Mouse (Mus musculus) lung, adult 2 months (tissue): Measurements from ENCODE around the gene Aebp2. TPM values are rescaled to one million over a fixed set of nuclear protein-coding genes. Genes with fewer than 3 reads are reported as not detected.

ENCODE experiments used
- DNase-seq: peaks from one replicate; pipeline ENCODE4 v3.0.0; 2022
- H3K4me1 ChIP-seq: fragments of 200-500 bp; 2 replicates; pipeline ENCODE4 v1.6.1; 2011; ENCODE audit warnings: low read length; ENCODE audit not compliant: control insufficient read depth, insufficient read depth
- H3K4me3 ChIP-seq: fragments of 200-500 bp; replicated peaks from 2 replicates; pipeline ENCODE3; 2011; ENCODE audit warnings: low read depth, mild to moderate bottlenecking, control low read depth, low read length; ENCODE audit errors: extremely low read depth
- CTCF ChIP-seq: fragments of 200-500 bp; IDR thresholded peaks from 2 replicates; pipeline ENCODE4 v1.5.1; 2011; ENCODE audit warnings: mild to moderate bottlenecking, low read length, control low read depth; ENCODE audit not compliant: insufficient read depth
- POLR2A ChIP-seq: fragments of 200-500 bp; IDR thresholded peaks from 2 replicates; pipeline ENCODE4 v1.6.1; 2011; ENCODE audit warnings: low read depth, mild to moderate bottlenecking, control low read depth, low read length, borderline replicate concordance; ENCODE audit errors: extremely low read depth
- WGBS: fragments of 180-500 bp; shearing (Covaris S2); methylation state at CpG from one replicate; pipeline ENCODE4 v1.1.7; 2018; 5-methylcytosine and 5-hydroxymethylcytosine counted together
- polyA plus RNA-seq: library from polyadenylated mRNA; depleted of rRNA; stranded (reverse); fragments of >200 nt; gene quantifications from 2 replicates; pipeline ENCODE4 v1.2.3, GENCODE M21; 2012

Gene Aebp2
- polyA plus RNA-seq, 1 experiment: 31.7 TPM

- WGBS: 68% methylated on average over 16 of the region's 16 CpGs
- Histone ChIP-seq H3K4me3 (no peak overlapping the region), H3K4me1 (no peaks in the 10 kb centered on the region)
- TF ChIP-seq CTCF (no peak), POLR2A (no peak)
- DNase-seq: no peak
Observed at GRCm38 (mm10) chr6:140689617-140690404, 67.3 kb downstream of the Aebp2 start.

DNA sequence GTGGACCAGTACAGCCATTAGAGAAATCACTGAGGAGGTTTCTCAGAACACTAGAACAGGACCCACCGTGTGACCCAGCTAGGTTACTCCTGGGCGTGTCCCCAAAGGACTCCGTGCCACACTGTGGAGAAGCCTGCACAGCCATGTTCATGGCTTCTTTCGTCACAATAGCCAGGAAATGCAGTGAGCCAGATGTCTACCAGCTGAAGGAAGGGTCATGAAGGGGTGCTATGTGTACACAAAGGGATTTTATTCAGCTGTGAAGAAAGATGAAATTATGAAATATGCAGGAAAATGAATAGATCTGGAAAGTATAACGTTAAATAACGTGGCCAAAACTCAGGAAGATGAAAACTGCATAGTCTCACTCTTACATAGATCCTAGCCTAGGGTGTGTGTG, 69.7 kb downstream of the Aebp2 start:
- Histone ChIP-seq H3K4me3 (no peak overlapping the region), H3K4me1 (no peaks in the 10 kb centered on the region)
- WGBS: 63% methylated on average over 6 of the region's 6 CpGs
- TF ChIP-seq POLR2A: no peak
- TF ChIP-seq CTCF: no peak
- DNase-seq: no peak

- Histone ChIP-seq H3K4me3 (no peak overlapping the region), H3K4me1 (no peaks in the 10 kb centered on the region)
- WGBS: 72% methylated on average over 12 of the region's 12 CpGs
- DNase-seq: no peak
- TF ChIP-seq POLR2A (no peak), CTCF (no peak)
Observed at GRCm38 (mm10) chr6:140696192-140696879, 73.9 kb downstream of the Aebp2 start.

- WGBS: 79% methylated on average over 11 of the region's 11 CpGs
- DNase-seq: no peak
Observed at GRCm38 (mm10) chr6:140697994-140698393, 75.5 kb downstream of the Aebp2 start.

GRCm38 (mm10) chr6:140698596-140698995, 76.1 kb downstream of the Aebp2 start:
- no peaks in the 10 kb centered on the region for H3K4me1 ChIP-seq
- WGBS: 94% methylated on average over 1 of the region's 1 CpGs
- no peak for TF ChIP-seq CTCF
- TF ChIP-seq POLR2A: no peak
- no peak overlapping the region for H3K4me3 ChIP-seq
- DNase-seq: no peak

More at GRCm38 (mm10) chr6:140697994-140698393, 75.5 kb downstream of the Aebp2 start:
- no peak for TF ChIP-seq POLR2A
- no peak for TF ChIP-seq CTCF
- H3K4me3 ChIP-seq: no peak overlapping the region
- H3K4me1 ChIP-seq: no peaks in the 10 kb centered on the region

DNA sequence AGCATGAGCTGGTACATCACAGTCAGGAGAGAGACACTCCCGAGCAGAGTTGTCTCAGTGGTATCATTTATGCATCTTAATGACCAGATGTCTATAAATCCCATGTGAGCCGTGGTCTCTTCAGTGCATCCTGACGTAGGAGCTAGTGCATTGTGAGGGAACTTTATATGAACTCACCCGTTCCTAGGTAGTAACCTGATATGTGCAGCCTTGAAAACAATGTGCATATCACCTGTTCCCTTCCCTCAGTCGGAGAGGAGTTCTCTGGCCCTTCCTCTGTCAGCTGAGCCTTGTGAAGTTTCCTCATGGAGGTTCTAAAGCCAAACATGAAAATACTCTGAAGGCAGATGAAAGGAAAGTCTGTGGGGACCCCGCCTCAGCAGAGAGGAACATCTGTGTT, 78.8 kb downstream of the Aebp2 start:
- DNase-seq: no peak
- TF ChIP-seq POLR2A: no peak
- TF ChIP-seq CTCF: no peak
- Histone ChIP-seq H3K4me1 (no peaks in the 10 kb centered on the region), H3K4me3 (no peak overlapping the region)
- 85% methylated on average over 6 of the region's 6 CpGs for WGBS

- no peak for DNase-seq
- Histone ChIP-seq H3K4me3 (no peak overlapping the region), H3K4me1 (peaks cover 3% of the 10 kb centered on the region; the same call in 1 of the 2 replicates)
- 95% methylated on average over 10 of the region's 10 CpGs for WGBS
- TF ChIP-seq POLR2A: no peak
- no peak for TF ChIP-seq CTCF
Observed at GRCm38 (mm10) chr6:140705132-140705531, 82.7 kb downstream of the Aebp2 start.

DNA sequence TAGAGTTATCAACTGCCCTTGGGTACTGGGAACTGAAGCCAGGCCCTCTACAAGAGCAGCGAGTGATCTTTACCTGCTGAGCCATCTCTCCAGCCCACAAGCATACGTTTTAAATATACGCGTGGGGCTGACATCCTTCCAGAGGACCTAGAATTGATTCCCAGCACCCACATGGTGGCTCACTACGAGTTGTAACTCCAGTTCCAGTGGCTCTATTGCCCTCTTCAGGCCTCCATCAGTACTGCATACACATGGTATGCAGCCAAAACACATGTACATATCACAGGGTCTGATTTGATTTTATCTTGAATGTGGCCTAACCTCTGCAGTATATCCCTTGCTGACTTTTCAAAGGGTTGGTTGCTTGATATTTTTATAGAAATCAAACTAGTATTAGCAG, 83.6 kb downstream of the Aebp2 start:
- no peak for DNase-seq
- 96% methylated on average over 5 of the region's 5 CpGs for WGBS
- TF ChIP-seq POLR2A: no peak
- no peak for TF ChIP-seq CTCF
- Histone ChIP-seq H3K4me1 (peaks cover 3% of the 10 kb centered on the region; the same call in 1 of the 2 replicates), H3K4me3 (no peak overlapping the region)

DNA sequence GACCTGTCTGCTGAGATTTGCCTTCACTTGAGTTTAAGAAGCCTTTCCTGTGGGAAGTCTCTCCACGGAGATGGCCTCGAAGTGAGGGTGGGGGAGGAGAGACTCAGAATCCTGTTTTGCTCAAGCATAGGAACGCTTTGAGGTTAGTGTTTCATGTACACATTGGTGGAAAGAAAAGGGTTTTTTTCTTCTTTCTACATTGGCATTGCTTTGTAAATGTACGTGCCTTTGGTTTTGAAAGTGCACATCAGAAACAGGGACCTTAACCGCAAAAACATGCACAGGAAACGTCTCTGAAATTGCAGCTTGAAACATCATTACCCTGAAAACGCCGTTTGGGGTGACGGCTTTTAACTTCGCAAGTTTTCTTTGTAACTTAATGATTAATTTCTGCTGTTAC, 85.6 kb downstream of the Aebp2 start:
- TF ChIP-seq POLR2A: no peak
- TF ChIP-seq CTCF: no peak
- Histone ChIP-seq H3K4me3 (no peak overlapping the region), H3K4me1 (peaks cover 3% of the 10 kb centered on the region; the same call in 1 of the 2 replicates)
- 58% methylated on average over 10 of the region's 10 CpGs for WGBS
- DNase-seq: no peak
